Mouse (Mus musculus): ENCODE measurements around the gene Gnao1. TPM values are rescaled to one million over a fixed set of nuclear protein-coding genes. Genes with fewer than 3 reads are reported as not detected.

Gnao1 gene
- polyA plus RNA-seq, 1 experiment from 2014 or later: 11.6 TPM

DNA sequence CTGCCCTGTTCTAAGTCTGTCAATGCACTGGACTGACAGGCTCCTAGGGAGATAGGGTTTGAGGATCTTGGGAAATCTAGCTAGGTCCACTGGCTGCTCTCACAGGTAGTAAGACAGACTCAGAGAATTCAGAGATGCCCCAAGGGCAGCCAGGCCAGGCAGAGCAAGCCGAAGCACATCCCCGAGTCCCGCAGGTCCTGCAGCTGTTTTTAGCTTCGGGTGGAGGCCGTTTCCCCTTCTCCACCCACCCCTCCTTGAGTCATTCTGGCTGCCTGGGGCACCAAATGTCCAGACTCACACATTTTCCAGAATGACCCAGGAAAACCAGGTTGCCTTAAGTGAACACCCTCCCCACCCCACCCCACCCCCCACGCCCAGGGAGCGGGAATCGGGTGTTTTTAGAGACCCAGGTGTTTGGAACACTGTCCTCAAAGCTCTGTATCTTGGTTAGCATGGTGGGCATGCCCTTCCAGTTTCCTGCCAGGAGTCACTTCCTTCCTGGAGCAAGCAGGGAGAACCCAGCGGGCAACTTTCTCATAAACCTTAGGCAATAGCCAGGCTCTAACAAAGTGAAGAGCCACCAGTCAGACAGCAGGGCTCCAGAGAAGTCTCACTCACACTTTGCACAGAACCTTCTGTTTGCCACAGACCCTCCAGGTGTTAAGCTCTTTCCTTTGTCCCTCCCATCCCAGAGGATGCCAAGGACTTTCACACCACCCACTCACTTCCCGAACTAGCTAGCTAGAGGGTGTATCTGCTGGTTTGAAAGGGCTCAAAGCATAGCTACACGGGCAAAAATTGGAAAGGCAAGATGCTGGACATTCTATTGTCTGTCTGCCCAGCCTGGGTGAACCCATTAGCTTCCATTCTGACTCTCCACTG lies 131.0 kb downstream of the Gnao1 start:
- Histone ChIP-seq H3K36me3 (ENCODE audit: control insufficient read depth, insufficient read depth, low read length) (no peaks in the 10 kb centered on the region), H3K4me3 (replicated peaks; ENCODE audit: low read length) (no peak overlapping the region), H3K9ac (ENCODE audit: low read length) (no peak overlapping the region), H3K4me1 (ENCODE audit: control insufficient read depth, insufficient read depth, low read length) (no peaks in the 10 kb centered on the region), H3K27ac (ENCODE audit: low read length) (no peak overlapping the region), H3K4me2 (ENCODE audit: low read depth, low read length) (no peak overlapping the region), H3K27me3 (ENCODE audit: control insufficient read depth, insufficient read depth, low read length) (no peaks in the 10 kb centered on the region), H3K9me3 (replicated peaks; ENCODE audit: control insufficient read depth, low read length) (no peaks in the 10 kb centered on the region)
- no peak for ATAC-seq (ENCODE audit: insufficient read depth, low FRiP score)
- 63% methylated on average over 11 of the region's 11 CpGs for WGBS

DNA sequence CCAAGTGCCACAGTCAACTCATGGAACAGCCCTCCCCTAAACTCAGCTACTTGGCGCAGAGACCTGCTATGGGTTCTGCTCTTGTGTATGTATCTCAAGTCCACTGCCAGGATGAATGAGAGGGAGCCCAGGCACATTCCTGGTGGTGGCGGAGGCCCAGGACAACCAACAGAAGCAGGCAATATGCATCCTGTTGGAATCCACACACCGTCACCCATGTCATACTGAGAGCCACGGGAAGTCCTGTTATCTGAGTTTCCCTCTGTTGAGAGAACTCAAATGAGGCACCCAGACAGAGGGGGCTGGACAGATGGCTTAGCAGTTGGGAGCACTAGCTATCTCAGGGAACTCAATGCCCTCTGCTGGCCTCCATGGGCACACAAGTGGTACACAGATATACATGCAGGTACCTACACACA lies 131.9 kb downstream of the Gnao1 start:
- H3K9me3 ChIP-seq (replicated peaks; ENCODE audit: control insufficient read depth, low read length): no peaks in the 10 kb centered on the region
- no peak overlapping the region for H3K27ac ChIP-seq (ENCODE audit: low read length)
- H3K4me3 ChIP-seq (replicated peaks; ENCODE audit: low read length): no peak overlapping the region
- no peaks in the 10 kb centered on the region for H3K27me3 ChIP-seq (ENCODE audit: control insufficient read depth, insufficient read depth, low read length)
- no peak overlapping the region for H3K9ac ChIP-seq (ENCODE audit: low read length)
- no peak for ATAC-seq (ENCODE audit: insufficient read depth, low FRiP score)
- no peak overlapping the region for H3K4me2 ChIP-seq (ENCODE audit: low read depth, low read length)
- H3K4me1 ChIP-seq (ENCODE audit: control insufficient read depth, insufficient read depth, low read length): no peaks in the 10 kb centered on the region
- WGBS: 66% methylated on average over 4 of the region's 4 CpGs
- no peaks in the 10 kb centered on the region for H3K36me3 ChIP-seq (ENCODE audit: control insufficient read depth, insufficient read depth, low read length)

DNA sequence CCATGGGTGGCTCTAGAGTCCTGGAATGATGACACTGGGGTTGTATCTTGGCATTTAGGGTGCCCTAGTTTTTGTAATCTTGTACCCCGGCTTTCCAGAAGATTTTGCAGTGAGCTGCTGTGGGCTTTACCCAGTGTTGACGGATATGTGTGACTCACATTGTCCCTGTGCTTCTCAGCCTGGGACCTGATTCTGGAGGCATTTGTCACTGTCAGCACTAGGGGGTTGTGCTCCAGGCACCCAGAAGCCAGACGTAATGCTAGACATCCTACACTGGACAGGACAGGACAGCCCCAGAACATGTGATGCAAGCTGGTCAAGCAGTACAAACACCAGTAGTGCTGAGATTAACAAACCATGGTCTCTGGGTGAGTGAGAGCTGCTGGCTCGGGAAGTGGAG lies 136.0 kb downstream of the Gnao1 start:
- Histone ChIP-seq H3K27ac (ENCODE audit: low read length) (no peak overlapping the region), H3K9ac (ENCODE audit: low read length) (no peak overlapping the region), H3K9me3 (replicated peaks; ENCODE audit: control insufficient read depth, low read length) (no peaks in the 10 kb centered on the region), H3K4me1 (ENCODE audit: control insufficient read depth, insufficient read depth, low read length) (no peaks in the 10 kb centered on the region), H3K4me2 (ENCODE audit: low read depth, low read length) (no peak overlapping the region), H3K4me3 (replicated peaks; ENCODE audit: low read length) (no peak overlapping the region), H3K27me3 (ENCODE audit: control insufficient read depth, insufficient read depth, low read length) (no peaks in the 10 kb centered on the region), H3K36me3 (ENCODE audit: control insufficient read depth, insufficient read depth, low read length) (no peaks in the 10 kb centered on the region)
- ATAC-seq (ENCODE audit: insufficient read depth, low FRiP score): no peak
- 63% methylated on average over 4 of the region's 4 CpGs for WGBS

DNA sequence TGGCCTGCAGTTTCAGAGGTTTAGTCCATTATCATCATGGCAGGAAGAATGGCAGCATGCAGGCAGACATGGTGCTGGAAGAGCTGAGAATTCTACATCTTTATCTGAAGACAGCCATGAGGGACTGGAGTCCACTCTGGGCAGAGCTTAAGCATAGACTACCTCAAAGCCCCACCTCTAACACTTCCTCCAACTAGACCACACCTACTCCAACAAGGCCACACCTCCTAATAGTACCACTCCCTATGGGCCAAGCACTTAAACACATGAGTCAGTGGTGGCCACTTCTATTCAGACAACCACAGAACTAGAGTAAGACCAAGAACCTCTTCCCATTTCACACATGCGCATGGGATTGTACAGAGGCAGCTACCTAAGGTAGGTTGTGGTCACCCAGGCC lies 136.6 kb downstream of the Gnao1 start:
- no peaks in the 10 kb centered on the region for H3K27me3 ChIP-seq (ENCODE audit: control insufficient read depth, insufficient read depth, low read length)
- 78% methylated on average over 1 of the region's 1 CpGs for WGBS
- H3K9ac ChIP-seq (ENCODE audit: low read length): no peak overlapping the region
- H3K4me1 ChIP-seq (ENCODE audit: control insufficient read depth, insufficient read depth, low read length): no peaks in the 10 kb centered on the region
- no peaks in the 10 kb centered on the region for H3K9me3 ChIP-seq (replicated peaks; ENCODE audit: control insufficient read depth, low read length)
- H3K4me3 ChIP-seq (replicated peaks; ENCODE audit: low read length): no peak overlapping the region
- H3K36me3 ChIP-seq (ENCODE audit: control insufficient read depth, insufficient read depth, low read length): no peaks in the 10 kb centered on the region
- no peak for ATAC-seq (ENCODE audit: insufficient read depth, low FRiP score)
- no peak overlapping the region for H3K27ac ChIP-seq (ENCODE audit: low read length)
- H3K4me2 ChIP-seq (ENCODE audit: low read depth, low read length): no peak overlapping the region

DNA sequence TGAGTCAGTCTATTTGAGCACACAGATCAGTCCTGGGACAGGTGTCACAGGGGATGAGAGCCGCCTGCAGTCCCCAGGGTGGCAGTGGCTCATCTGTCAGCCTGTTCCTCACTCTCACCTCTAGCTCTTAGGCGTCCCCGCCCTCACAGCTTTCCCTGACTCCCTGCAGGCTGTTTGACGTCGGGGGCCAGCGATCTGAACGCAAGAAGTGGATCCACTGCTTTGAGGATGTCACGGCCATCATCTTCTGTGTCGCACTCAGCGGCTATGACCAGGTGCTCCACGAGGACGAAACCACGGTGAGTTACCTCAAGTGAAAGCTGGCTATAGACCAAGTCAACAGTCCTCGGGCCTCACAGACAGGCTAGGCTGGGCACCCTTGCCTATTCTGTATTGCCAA lies 140.4 kb downstream of the Gnao1 start:
- Histone ChIP-seq H3K27ac (ENCODE audit: low read length) (no peak overlapping the region), H3K36me3 (ENCODE audit: control insufficient read depth, insufficient read depth, low read length) (no peaks in the 10 kb centered on the region), H3K4me2 (ENCODE audit: low read depth, low read length) (no peak overlapping the region), H3K9me3 (replicated peaks; ENCODE audit: control insufficient read depth, low read length) (no peaks in the 10 kb centered on the region), H3K9ac (ENCODE audit: low read length) (0 out of 2 replicates have a peak overlapping the region, but pooled peaks have one; percentile 1), H3K27me3 (ENCODE audit: control insufficient read depth, insufficient read depth, low read length) (no peaks in the 10 kb centered on the region), H3K4me1 (ENCODE audit: control insufficient read depth, insufficient read depth, low read length) (no peaks in the 10 kb centered on the region), H3K4me3 (replicated peaks; ENCODE audit: low read length) (no peak overlapping the region)
- ATAC-seq (ENCODE audit: insufficient read depth, low FRiP score): no peak
- 71% methylated on average over 14 of the region's 14 CpGs for WGBS

DNA sequence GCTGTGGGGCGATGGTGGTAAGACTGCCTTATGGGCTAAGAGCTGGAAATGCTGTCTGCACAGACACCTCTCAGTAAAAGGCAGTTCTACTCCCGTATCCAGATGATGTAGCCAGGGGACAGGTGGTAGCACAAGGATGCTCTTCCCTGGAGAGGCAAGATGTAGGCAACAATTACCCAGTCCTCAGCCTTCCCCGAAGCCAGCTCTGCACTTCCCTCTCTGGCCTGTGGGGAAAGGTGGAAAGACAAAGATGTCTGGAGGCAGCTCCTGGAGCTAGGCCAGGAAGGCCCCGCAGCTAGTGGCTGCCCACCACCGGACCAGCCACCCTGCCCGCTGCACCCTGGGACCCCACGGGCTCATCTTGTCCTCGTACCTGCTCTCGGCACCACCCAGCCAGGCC lies 142.7 kb downstream of the Gnao1 start:
- no peak for ATAC-seq (ENCODE audit: insufficient read depth, low FRiP score)
- Histone ChIP-seq H3K36me3 (ENCODE audit: control insufficient read depth, insufficient read depth, low read length) (no peaks in the 10 kb centered on the region), H3K4me1 (ENCODE audit: control insufficient read depth, insufficient read depth, low read length) (no peaks in the 10 kb centered on the region), H3K4me2 (ENCODE audit: low read depth, low read length) (no peak overlapping the region), H3K9ac (ENCODE audit: low read length) (no peak overlapping the region), H3K4me3 (replicated peaks; ENCODE audit: low read length) (no peak overlapping the region), H3K27ac (ENCODE audit: low read length) (no peak overlapping the region), H3K27me3 (ENCODE audit: control insufficient read depth, insufficient read depth, low read length) (no peaks in the 10 kb centered on the region), H3K9me3 (replicated peaks; ENCODE audit: control insufficient read depth, low read length) (no peaks in the 10 kb centered on the region)
- 81% methylated on average over 9 of the region's 9 CpGs for WGBS

DNA sequence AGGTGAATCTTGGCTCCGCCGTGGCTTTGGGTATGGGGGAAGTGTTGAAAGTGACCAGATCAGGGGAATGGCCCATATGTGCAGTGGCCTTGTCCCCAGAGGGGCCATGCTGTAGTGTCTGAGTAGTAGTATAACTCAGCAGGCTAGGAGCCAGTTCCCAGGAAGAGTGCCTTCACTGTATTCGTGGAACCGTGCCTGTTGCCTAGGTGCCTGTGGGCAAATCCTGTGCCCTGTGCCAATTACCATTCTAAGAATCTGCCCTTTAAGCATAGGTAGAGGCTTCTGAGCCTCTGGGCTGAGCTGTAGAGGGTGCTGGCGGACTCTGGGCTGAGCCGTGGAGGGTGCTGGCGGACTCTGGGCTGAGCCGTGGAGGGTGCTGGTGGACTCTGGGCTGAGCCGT lies 148.6 kb downstream of the Gnao1 start:
- Histone ChIP-seq H3K9ac (ENCODE audit: low read length) (no peak overlapping the region), H3K27me3 (ENCODE audit: control insufficient read depth, insufficient read depth, low read length) (no peaks in the 10 kb centered on the region), H3K4me2 (ENCODE audit: low read depth, low read length) (no peak overlapping the region), H3K4me3 (replicated peaks; ENCODE audit: low read length) (no peak overlapping the region), H3K27ac (ENCODE audit: low read length) (no peak overlapping the region), H3K4me1 (ENCODE audit: control insufficient read depth, insufficient read depth, low read length) (no peaks in the 10 kb centered on the region), H3K9me3 (replicated peaks; ENCODE audit: control insufficient read depth, low read length) (no peaks in the 10 kb centered on the region), H3K36me3 (ENCODE audit: control insufficient read depth, insufficient read depth, low read length) (no peaks in the 10 kb centered on the region)
- 92% methylated on average over 9 of the region's 9 CpGs for WGBS
- no peak for ATAC-seq (ENCODE audit: insufficient read depth, low FRiP score)

DNA sequence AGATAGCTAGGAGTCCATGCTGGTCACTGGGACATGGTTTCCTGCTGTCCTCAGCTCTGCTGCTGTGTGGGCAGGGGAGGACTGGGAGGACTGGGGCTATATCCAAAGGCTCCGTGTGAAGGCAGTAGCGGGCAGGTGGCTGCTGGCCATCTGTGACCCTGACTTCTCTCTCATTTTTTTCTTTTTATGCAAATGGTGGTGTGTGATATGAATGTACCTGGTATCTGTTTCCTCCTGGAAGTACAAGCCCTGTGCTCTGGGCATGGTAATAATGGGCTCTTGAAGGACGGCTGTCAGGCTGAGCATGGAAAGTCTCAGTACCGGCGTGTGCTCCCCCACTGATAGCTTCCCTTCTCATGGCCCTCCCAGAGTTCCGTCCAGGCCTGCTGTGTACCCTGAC lies 151.1 kb downstream of the Gnao1 start:
- no peak overlapping the region for H3K27ac ChIP-seq (ENCODE audit: low read length)
- H3K4me1 ChIP-seq (ENCODE audit: control insufficient read depth, insufficient read depth, low read length): no peaks in the 10 kb centered on the region
- H3K4me2 ChIP-seq (ENCODE audit: low read depth, low read length): no peak overlapping the region
- 73% methylated on average over 6 of the region's 6 CpGs for WGBS
- no peak overlapping the region for H3K4me3 ChIP-seq (replicated peaks; ENCODE audit: low read length)
- no peaks in the 10 kb centered on the region for H3K36me3 ChIP-seq (ENCODE audit: control insufficient read depth, insufficient read depth, low read length)
- no peaks in the 10 kb centered on the region for H3K27me3 ChIP-seq (ENCODE audit: control insufficient read depth, insufficient read depth, low read length)
- H3K9me3 ChIP-seq (replicated peaks; ENCODE audit: control insufficient read depth, low read length): no peaks in the 10 kb centered on the region
- H3K9ac ChIP-seq (ENCODE audit: low read length): no peak overlapping the region
- ATAC-seq (ENCODE audit: insufficient read depth, low FRiP score): no peak

DNA sequence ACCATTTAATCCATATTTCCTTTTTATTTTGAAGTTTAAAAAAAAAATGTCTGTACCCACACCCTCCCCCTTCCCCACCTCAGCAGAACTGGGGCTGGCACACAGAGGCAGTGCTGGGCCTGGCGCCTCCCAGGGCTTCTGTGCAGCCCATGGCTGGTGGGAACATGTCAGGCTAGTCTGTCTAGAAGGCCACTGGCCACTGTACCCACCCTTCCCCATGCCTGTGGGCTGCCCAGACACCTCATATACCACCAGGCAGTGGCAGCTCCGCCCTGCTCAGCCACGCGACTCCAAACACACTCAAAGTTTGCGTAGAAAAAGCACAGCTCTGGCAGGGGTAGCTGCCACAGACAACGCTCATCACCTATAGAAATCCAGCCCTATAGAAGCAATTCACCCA lies 158.5 kb downstream of the Gnao1 start:
- ATAC-seq (ENCODE audit: insufficient read depth, low FRiP score): no peak

More for the DNA sequence above, 158.5 kb downstream of the Gnao1 start:
- Histone ChIP-seq H3K9ac (ENCODE audit: low read length) (no peak overlapping the region), H3K27ac (ENCODE audit: low read length) (no peak overlapping the region), H3K4me3 (replicated peaks; ENCODE audit: low read length) (no peak overlapping the region), H3K4me2 (ENCODE audit: low read depth, low read length) (no peak overlapping the region), H3K36me3 (ENCODE audit: control insufficient read depth, insufficient read depth, low read length) (0 out of 2 replicates have a peak, but pooled peaks cover 7% of the 10 kb centered on the region), H3K9me3 (replicated peaks; ENCODE audit: control insufficient read depth, low read length) (no peaks in the 10 kb centered on the region), H3K27me3 (ENCODE audit: control insufficient read depth, insufficient read depth, low read length) (no peaks in the 10 kb centered on the region), H3K4me1 (ENCODE audit: control insufficient read depth, insufficient read depth, low read length) (no peaks in the 10 kb centered on the region)
- 59% methylated on average over 6 of the region's 6 CpGs for WGBS
